Mouse (Mus musculus) liver, adult 2 months (tissue): Measurements from ENCODE around the gene Csdc2.

Source experiments
- CTCF ChIP-seq: fragments of 200-500 bp; IDR thresholded peaks from 2 replicates; pipeline ENCODE4 v1.5.1; 2011; ENCODE audit warnings: low read depth, low read length, control low read depth
- POLR2A ChIP-seq: fragments of 200-500 bp; IDR thresholded peaks from 2 replicates; pipeline ENCODE4 v1.6.1; 2011; ENCODE audit warnings: low read length, control low read depth; ENCODE audit not compliant: insufficient read depth; ENCODE audit errors: extremely low read depth

GRCm38 (mm10) chr15:81933986-81934385, 2.6 kb upstream of the Csdc2 start:
- TF ChIP-seq CTCF (no peak), POLR2A (no peak)
